Mouse (Mus musculus): ENCODE measurements around the gene Tacr1. TPM values are rescaled to one million over a fixed set of nuclear protein-coding genes. Genes with fewer than 3 reads are reported as not detected.
"Not testable (repeated sequence)": the region's sequence is repeated elsewhere in the genome, so short reads cannot be mapped to it uniquely, and the experiment has no call there.

The Tacr1 gene
- polyA plus RNA-seq, 1 experiment from 2014 or later, result 2.5 TPM

- no peaks in the 10 kb centered on the region for H3K4me1 ChIP-seq (replicated peaks; ENCODE audit: control insufficient read depth, insufficient read depth, low read length)
- H3K4me3 ChIP-seq (ENCODE audit: low read depth, low read length), result no peak overlapping the region
- no peak overlapping the region for H3K27ac ChIP-seq (ENCODE audit: low read depth, low read length)
- no peak overlapping the region for H3K4me2 ChIP-seq (replicated peaks; ENCODE audit: low read depth, low read length)
- H3K9ac ChIP-seq (ENCODE audit: low read depth, low read length), result no peak overlapping the region
- no peaks in the 10 kb centered on the region for H3K9me3 ChIP-seq (ENCODE audit: control insufficient read depth, low read length)
- ATAC-seq (ENCODE audit: low FRiP score), result no peak
- DNase-seq (ENCODE audit: low spot score), result no peak
- no peaks in the 10 kb centered on the region for H3K27me3 ChIP-seq (ENCODE audit: control insufficient read depth, insufficient read depth, low read length)
- WGBS, result 74% methylated on average over 4 of the region's 4 CpGs
- no peaks in the 10 kb centered on the region for H3K36me3 ChIP-seq (ENCODE audit: control insufficient read depth, insufficient read depth, low read length)
These were observed 35.0 kb downstream of the Tacr1 start for GRCm38 (mm10) chr6:82437174-82437573.

- H3K4me2 ChIP-seq (replicated peaks; ENCODE audit: low read depth, low read length); H3K9ac ChIP-seq (ENCODE audit: low read depth, low read length); H3K27me3 ChIP-seq (ENCODE audit: control insufficient read depth, insufficient read depth, low read length); H3K9me3 ChIP-seq (ENCODE audit: control insufficient read depth, low read length); H3K4me1 ChIP-seq (replicated peaks; ENCODE audit: control insufficient read depth, insufficient read depth, low read length); ATAC-seq (ENCODE audit: low FRiP score); H3K27ac ChIP-seq (ENCODE audit: low read depth, low read length); H3K36me3 ChIP-seq (ENCODE audit: control insufficient read depth, insufficient read depth, low read length); DNase-seq (ENCODE audit: low spot score); H3K4me3 ChIP-seq (ENCODE audit: low read depth, low read length): not testable (repeated sequence)
- WGBS, result 76% methylated on average over 8 of the region's 8 CpGs
These were observed 50.3 kb downstream of the Tacr1 start for GRCm38 (mm10) chr6:82452206-82453095.

- DNase-seq (ENCODE audit: low spot score) (no peak), ATAC-seq (ENCODE audit: low FRiP score) (no peak)
- Histone ChIP-seq H3K9me3 (ENCODE audit: control insufficient read depth, low read length) (no peaks in the 10 kb centered on the region), H3K27ac (ENCODE audit: low read depth, low read length) (no peak overlapping the region), H3K4me1 (replicated peaks; ENCODE audit: control insufficient read depth, insufficient read depth, low read length) (no peaks in the 10 kb centered on the region), H3K9ac (ENCODE audit: low read depth, low read length) (no peak overlapping the region), H3K4me3 (ENCODE audit: low read depth, low read length) (no peak overlapping the region), H3K27me3 (ENCODE audit: control insufficient read depth, insufficient read depth, low read length) (no peaks in the 10 kb centered on the region), H3K4me2 (replicated peaks; ENCODE audit: low read depth, low read length) (no peak overlapping the region), H3K36me3 (ENCODE audit: control insufficient read depth, insufficient read depth, low read length) (no peaks in the 10 kb centered on the region)
- 63% methylated on average over 3 of the region's 3 CpGs for WGBS
These were observed 53.1 kb downstream of the Tacr1 start for GRCm38 (mm10) chr6:82455245-82455644.

GRCm38 (mm10) chr6:82457163-82457763, 55.1 kb downstream of the Tacr1 start:
- Histone ChIP-seq H3K27me3 (ENCODE audit: control insufficient read depth, insufficient read depth, low read length) (no peaks in the 10 kb centered on the region), H3K27ac (ENCODE audit: low read depth, low read length) (no peak overlapping the region), H3K4me3 (ENCODE audit: low read depth, low read length) (no peak overlapping the region), H3K4me2 (replicated peaks; ENCODE audit: low read depth, low read length) (no peak overlapping the region), H3K36me3 (ENCODE audit: control insufficient read depth, insufficient read depth, low read length) (no peaks in the 10 kb centered on the region), H3K9me3 (ENCODE audit: control insufficient read depth, low read length) (no peaks in the 10 kb centered on the region), H3K4me1 (replicated peaks; ENCODE audit: control insufficient read depth, insufficient read depth, low read length) (no peaks in the 10 kb centered on the region), H3K9ac (ENCODE audit: low read depth, low read length) (no peak overlapping the region)
- DNase-seq (ENCODE audit: low spot score) (no peak), ATAC-seq (ENCODE audit: low FRiP score) (no peak)
- WGBS, result 81% methylated on average over 7 of the region's 7 CpGs

GRCm38 (mm10) chr6:82458762-82459389, 56.7 kb downstream of the Tacr1 start:
- 75% methylated on average over 15 of the region's 15 CpGs for WGBS
- no peak for DNase-seq (ENCODE audit: low spot score)
- ATAC-seq (ENCODE audit: low FRiP score), result no peak
- no peaks in the 10 kb centered on the region for H3K9me3 ChIP-seq (ENCODE audit: control insufficient read depth, low read length)
- H3K9ac ChIP-seq (ENCODE audit: low read depth, low read length), result no peak overlapping the region
- H3K27ac ChIP-seq (ENCODE audit: low read depth, low read length), result no peak overlapping the region
- H3K27me3 ChIP-seq (ENCODE audit: control insufficient read depth, insufficient read depth, low read length), result no peaks in the 10 kb centered on the region
- H3K36me3 ChIP-seq (ENCODE audit: control insufficient read depth, insufficient read depth, low read length), result no peaks in the 10 kb centered on the region
- H3K4me1 ChIP-seq (replicated peaks; ENCODE audit: control insufficient read depth, insufficient read depth, low read length), result no peaks in the 10 kb centered on the region
- H3K4me2 ChIP-seq (replicated peaks; ENCODE audit: low read depth, low read length), result no peak overlapping the region
- H3K4me3 ChIP-seq (ENCODE audit: low read depth, low read length), result no peak overlapping the region

- H3K9me3 ChIP-seq (ENCODE audit: control insufficient read depth, low read length), result no peaks in the 10 kb centered on the region
- no peak overlapping the region for H3K27ac ChIP-seq (ENCODE audit: low read depth, low read length)
- H3K27me3 ChIP-seq (ENCODE audit: control insufficient read depth, insufficient read depth, low read length), result no peaks in the 10 kb centered on the region
- H3K36me3 ChIP-seq (ENCODE audit: control insufficient read depth, insufficient read depth, low read length), result no peaks in the 10 kb centered on the region
- ATAC-seq (ENCODE audit: low FRiP score), result no peak
- H3K9ac ChIP-seq (ENCODE audit: low read depth, low read length), result no peak overlapping the region
- H3K4me1 ChIP-seq (replicated peaks; ENCODE audit: control insufficient read depth, insufficient read depth, low read length), result no peaks in the 10 kb centered on the region
- no peak overlapping the region for H3K4me3 ChIP-seq (ENCODE audit: low read depth, low read length)
- WGBS, result 90% methylated on average over 4 of the region's 4 CpGs
- no peak overlapping the region for H3K4me2 ChIP-seq (replicated peaks; ENCODE audit: low read depth, low read length)
- DNase-seq (ENCODE audit: low spot score), result no peak
These were observed 61.0 kb downstream of the Tacr1 start for GRCm38 (mm10) chr6:82463171-82463570.

- H3K9me3 ChIP-seq (ENCODE audit: control insufficient read depth, low read length), result no peaks in the 10 kb centered on the region
- no peak overlapping the region for H3K4me3 ChIP-seq (ENCODE audit: low read depth, low read length)
- H3K27me3 ChIP-seq (ENCODE audit: control insufficient read depth, insufficient read depth, low read length), result no peaks in the 10 kb centered on the region
- no peak overlapping the region for H3K9ac ChIP-seq (ENCODE audit: low read depth, low read length)
- DNase-seq (ENCODE audit: low spot score), result no peak
- no peaks in the 10 kb centered on the region for H3K36me3 ChIP-seq (ENCODE audit: control insufficient read depth, insufficient read depth, low read length)
- H3K4me2 ChIP-seq (replicated peaks; ENCODE audit: low read depth, low read length), result no peak overlapping the region
- whole genome bisulfite sequencing, result 75% methylated on average over 6 of the region's 6 CpGs
- H3K27ac ChIP-seq (ENCODE audit: low read depth, low read length), result no peak overlapping the region
- no peaks in the 10 kb centered on the region for H3K4me1 ChIP-seq (replicated peaks; ENCODE audit: control insufficient read depth, insufficient read depth, low read length)
- ATAC-seq (ENCODE audit: low FRiP score), result no peak
These were observed 72.3 kb downstream of the Tacr1 start for GRCm38 (mm10) chr6:82474477-82474876.

GRCm38 (mm10) chr6:82483842-82484241, 81.7 kb downstream of the Tacr1 start:
- Histone ChIP-seq H3K4me1 (replicated peaks; ENCODE audit: control insufficient read depth, insufficient read depth, low read length) (no peaks in the 10 kb centered on the region), H3K4me2 (replicated peaks; ENCODE audit: low read depth, low read length) (no peak overlapping the region), H3K9me3 (ENCODE audit: control insufficient read depth, low read length) (no peaks in the 10 kb centered on the region), H3K4me3 (ENCODE audit: low read depth, low read length) (no peak overlapping the region), H3K27me3 (ENCODE audit: control insufficient read depth, insufficient read depth, low read length) (no peaks in the 10 kb centered on the region), H3K9ac (ENCODE audit: low read depth, low read length) (no peak overlapping the region), H3K27ac (ENCODE audit: low read depth, low read length) (no peak overlapping the region), H3K36me3 (ENCODE audit: control insufficient read depth, insufficient read depth, low read length) (no peaks in the 10 kb centered on the region)
- ATAC-seq (ENCODE audit: low FRiP score) (no peak), DNase-seq (ENCODE audit: low spot score) (no peak)
- 91% methylated on average over 1 of the region's 1 CpGs for WGBS
